In genomic region chr11:68233469-68233965, GRCm38 (mm10) we compare ENCODE assay signal across 19 mouse cellular contexts.
A peak's percentile ranks its signal among the peaks of the same experiment; 100 is the strongest.
DNase-seq lines count a peak whose midpoint lies in the region; ATAC-seq lines count a peak whose summit lies in the region.
"Had no signal": no experiment of that assay in that cellular context is flagged by ENCODE, and none has a peak within 500 bp of the region (broad histone marks: within the 10 kb centered on the region; RNA-seq: fewer than 3 reads in every experiment).

No protein-coding gene starts in this region.

- DNase-seq in heart, embryonic 10.5 days (ENCODE audit: low spot score): no peak
- DNase-seq in heart, adult 9 months (ENCODE audit: low spot score in 2 of 2): no peak
- DNase-seq in neural tube, embryonic 10.5 days (ENCODE audit: extremely low spot score, low spot score): no peak
- DNase-seq in cerebellum, postnatal 25 days: peak; percentile 93 to 94
- no peak for DNase-seq in limb, embryonic 10.5 days (ENCODE audit: low spot score)
- no peak for DNase-seq in testis, postnatal 10 days (ENCODE audit: low spot score)
- no peak for DNase-seq in layer of hippocampus, adult 8-10 months (ENCODE audit: low spot score in 2 of 2)
- DNase-seq: heart, postnatal 36 days; kidney, adult 18-20 months; kidney, postnatal 14 days; layer of hippocampus, adult 9-11 months; lung, postnatal 10 days; right cerebral cortex, adult 18-20 months; spleen, adult 18-20 months; thymus, adult 2 months had no signal

- H3K4me1 ChIP-seq in heart, embryonic 10.5 days: peaks cover 9% of the 10 kb centered on the region
- 0 out of 2 replicates have a peak, but pooled peaks cover 6% of the 10 kb centered on the region for H3K4me1 ChIP-seq in neural tube, embryonic 14.5 days (ENCODE audit: control insufficient read depth, insufficient read depth, low read length)
- peaks cover 26% of the 10 kb centered on the region for H3K4me1 ChIP-seq in limb, embryonic 10.5 days

- peaks cover 20% of the 10 kb centered on the region for H3K27me3 ChIP-seq in heart, embryonic 10.5 days (ENCODE audit: insufficient read depth, poor library complexity, severe bottlenecking)
- no peaks in the 10 kb centered on the region for H3K27me3 ChIP-seq in neural tube, embryonic 14.5 days (ENCODE audit: control insufficient read depth, insufficient read depth, low read length)
- peaks cover 31% of the 10 kb centered on the region for H3K27me3 ChIP-seq in limb, embryonic 10.5 days (ENCODE audit: low read depth, poor library complexity, severe bottlenecking)
- H3K27me3 ChIP-seq: limb, embryonic 15.5 days had no signal

- H3K4me2 ChIP-seq in neural tube, embryonic 14.5 days (ENCODE audit: low read depth, low read length): no peak overlapping the region
- H3K4me2 ChIP-seq: heart, embryonic 13.5 days; limb, embryonic 15.5 days had no signal

- no peaks in the 10 kb centered on the region for H3K9me3 ChIP-seq in heart, embryonic 10.5 days
- H3K9me3 ChIP-seq in neural tube, embryonic 14.5 days (ENCODE audit: control insufficient read depth, low read length): no peaks in the 10 kb centered on the region
- H3K9me3 ChIP-seq in limb, embryonic 10.5 days (replicated peaks): no peaks in the 10 kb centered on the region
- H3K9me3 ChIP-seq: heart, embryonic 13.5 days; limb, embryonic 15.5 days had no signal

- no peak overlapping the region for H3K4me3 ChIP-seq in heart, embryonic 10.5 days
- H3K4me3 ChIP-seq in neural tube, embryonic 14.5 days (ENCODE audit: low read depth, low read length): no peak overlapping the region
- H3K4me3 ChIP-seq in limb, embryonic 10.5 days: no peak overlapping the region
- H3K4me3 ChIP-seq: forebrain, embryonic 10.5 days; heart, embryonic 13.5 days; limb, embryonic 15.5 days had no signal

- H3K27ac ChIP-seq in heart, embryonic 10.5 days: peak overlapping the region; percentile 7; the same call in 1 of the 2 replicates
- H3K27ac ChIP-seq in neural tube, embryonic 14.5 days (ENCODE audit: low read depth, low read length): no peak overlapping the region
- H3K27ac ChIP-seq in limb, embryonic 10.5 days: peak overlapping the region; percentile 37
- H3K27ac ChIP-seq: forebrain, embryonic 10.5 days; heart, embryonic 13.5 days; limb, embryonic 15.5 days had no signal

- peak; percentile 21; the same call in 1 of the 2 replicates for ATAC-seq in neural tube, embryonic 14.5 days (ENCODE audit: low read depth)

- peaks cover 2% of the 10 kb centered on the region; the same call in 1 of the 2 replicates for H3K36me3 ChIP-seq in heart, embryonic 10.5 days
- no peaks in the 10 kb centered on the region for H3K36me3 ChIP-seq in neural tube, embryonic 14.5 days (ENCODE audit: control insufficient read depth, insufficient read depth, low read length)
- H3K36me3 ChIP-seq in limb, embryonic 10.5 days: no peaks in the 10 kb centered on the region
- H3K36me3 ChIP-seq: heart, embryonic 13.5 days; limb, embryonic 15.5 days had no signal

- WGBS in heart, embryonic 10.5 days: 79% methylated on average over 9 of the region's 9 CpGs
- WGBS in neural tube, embryonic 14.5 days: 59% methylated on average over 9 of the region's 9 CpGs
- 85% methylated on average over 9 of the region's 9 CpGs for WGBS in limb, embryonic 10.5 days

- no peak overlapping the region for H3K9ac ChIP-seq in neural tube, embryonic 14.5 days (replicated peaks; ENCODE audit: low read depth, low read length)
- H3K9ac ChIP-seq: heart, embryonic 13.5 days; limb, embryonic 15.5 days had no signal

Comparison
In these comparisons a context has a peak if more than half of its experiments do, and no peak if none do; other contexts are left out.
1. DNase-seq: peak in cerebellum, postnatal 25 days (2 of 2); none in heart, embryonic 10.5 days (single experiment), heart, adult 9 months (0 of 2), neural tube, embryonic 10.5 days (single experiment), limb, embryonic 10.5 days (single experiment), testis, postnatal 10 days (single experiment) and layer of hippocampus, adult 8-10 months (0 of 2).